Mouse (Mus musculus) MEL (cell line): ENCODE results near the gene Lysmd1.

ENCODE experiments used
- CHD1 ChIP-seq: IDR thresholded peaks from 2 replicates; pipeline ENCODE4 v1.6.1; 2012; ENCODE audit warnings: low read depth, mild to moderate bottlenecking, inconsistent platforms, low read length, improper control_type of control experiment
- CTCF ChIP-seq, 3 experiments: IDR thresholded peaks in 2 of 3; conservative IDR thresholded peaks in 1 of 3; 2 replicates each; pipeline ENCODE4 v1.5.1; 2011 to 2012; ENCODE audit warnings: low read length in 3 of 3, low read depth in 2 of 3, mild to moderate bottlenecking in 2 of 3, improper control_type of control experiment in 1 of 3, inconsistent platforms in 1 of 3, mixed read lengths in 1 of 3, moderate library complexity in 1 of 3; ENCODE audit not compliant: control insufficient read depth in 1 of 3, insufficient read depth in 1 of 3, poor library complexity in 1 of 3, severe bottlenecking in 1 of 3
- ETS1 ChIP-seq: IDR thresholded peaks from 2 replicates; pipeline ENCODE4 v1.6.1; 2012; ENCODE audit warnings: low read depth, mild to moderate bottlenecking, inconsistent platforms, low read length, improper control_type of control experiment, moderate library complexity
- HCFC1 ChIP-seq: IDR thresholded peaks from 2 replicates; pipeline ENCODE4 v1.6.1; 2012; ENCODE audit warnings: low read depth, mild to moderate bottlenecking, inconsistent platforms, low read length, improper control_type of control experiment, moderate library complexity
- MAFK ChIP-seq: IDR thresholded peaks from 2 replicates; pipeline ENCODE4 v1.6.1; 2011; ENCODE audit warnings: low read depth, mild to moderate bottlenecking, low read length, improper control_type of control experiment, borderline replicate concordance
- MAX ChIP-seq: IDR thresholded peaks from 2 replicates; pipeline ENCODE4 v1.6.1; 2011; ENCODE audit warnings: low read length, improper control_type of control experiment
- RAD21 ChIP-seq: IDR thresholded peaks from 2 replicates; pipeline ENCODE4 v1.6.1; 2011; ENCODE audit warnings: mild to moderate bottlenecking, low read depth, low read length, improper control_type of control experiment
- TCF12 ChIP-seq: IDR thresholded peaks from 2 replicates; pipeline ENCODE4 v1.6.1; 2014; ENCODE audit warnings: low read depth, mild to moderate bottlenecking, inconsistent platforms, low read length, improper control_type of control experiment, moderate library complexity
- USF1 ChIP-seq: IDR thresholded peaks from 2 replicates; pipeline ENCODE4 v1.6.1; 2014; ENCODE audit warnings: low read depth, mild to moderate bottlenecking, inconsistent platforms, low read length, improper control_type of control experiment, moderate library complexity
- ZKSCAN1 ChIP-seq: IDR thresholded peaks from 2 replicates; pipeline ENCODE4 v1.6.1; 2012; ENCODE audit warnings: low read depth, mild to moderate bottlenecking, inconsistent platforms, low read length, improper control_type of control experiment, moderate library complexity

DNA sequence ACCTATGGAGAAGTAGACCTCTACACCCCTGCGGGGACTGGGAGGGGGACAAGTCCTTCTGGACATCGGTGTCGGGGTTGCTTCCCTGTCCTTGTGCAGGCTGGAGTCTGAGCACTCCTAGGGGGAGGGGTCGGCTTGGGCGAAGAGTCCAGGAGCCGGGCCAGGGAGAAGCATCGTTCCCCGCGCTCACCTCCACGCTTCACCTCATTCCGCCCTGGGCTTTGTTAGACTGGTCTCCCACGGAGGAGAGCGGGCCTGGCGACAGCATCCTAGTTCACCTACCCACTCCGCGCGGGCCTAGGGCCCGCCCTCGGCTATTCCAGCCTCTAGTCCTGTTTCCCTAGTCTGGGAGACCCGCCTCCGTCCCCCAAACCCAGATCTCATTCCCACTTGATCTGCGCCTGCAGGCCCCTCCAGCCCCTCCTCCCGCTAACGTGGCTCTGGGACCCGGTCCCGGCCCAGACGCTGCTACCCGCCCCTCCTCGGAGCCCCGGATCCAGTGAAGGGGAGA lies 27.2 kb downstream of the Lysmd1 start:
- TF ChIP-seq RAD21 (no peak), CTCF (IDR thresholded peaks at IDR 0.05 in 2 of 3, conservative IDR thresholded peaks at IDR 0.05 in 1 of 3; ENCODE audit: control insufficient read depth in 1 of 3, insufficient read depth in 1 of 3, low read depth in 2 of 3, low read length in 3 of 3, poor library complexity in 1 of 3, severe bottlenecking in 1 of 3) (no peak), MAFK (no peak), MAX (no peak), ZKSCAN1 (no peak), TCF12 (no peak), HCFC1 (no peak), CHD1 (no peak), USF1 (no peak), ETS1 (no peak)
